Mouse (Mus musculus) CD4-positive, CD25-positive, alpha-beta regulatory T cell, adult 4 months (primary cell): ENCODE data around the gene Gabrb3. TPM values are rescaled to one million over a fixed set of nuclear protein-coding genes. Genes with fewer than 3 reads are reported as not detected.

Experiments
- ATAC-seq: one replicate; pipeline ENCODE4 v1.8.0; 2017
- polyA plus RNA-seq, 2 experiments: library from polyadenylated mRNA; unstranded; fragments of 100-300 nt; shearing (Covaris generic); gene quantifications; one replicate each; pipeline ENCODE4 v1.2.1; 2017

The Gabrb3 gene
- not detected for polyA plus RNA-seq

GRCm38 (mm10) chr7:57419392-57419791, at the start of gene Gabrb3:
Gene Gabrb3, plus strand, starts transcription at chr7:57419692.
- no peak for ATAC-seq

GRCm38 (mm10) chr7:57384112-57384511, 35.4 kb upstream of the Gabrb3 start:
- ATAC-seq, result no peak

- ATAC-seq, result no peak
These were observed 32.8 kb upstream of the Gabrb3 start, which contains the start of gene Gabrg3 for GRCm38 (mm10) chr7:57386517-57387340. Gene Gabrg3, minus strand, starts transcription at chr7:57387188.

- no peak for ATAC-seq
These were observed 32.2 kb upstream of the Gabrb3 start for GRCm38 (mm10) chr7:57387341-57387654.

GRCm38 (mm10) chr7:57390046-57390445, 29.4 kb upstream of the Gabrb3 start:
- ATAC-seq, result no peak

GRCm38 (mm10) chr7:57393551-57393950, 25.9 kb upstream of the Gabrb3 start:
- no peak for ATAC-seq

GRCm38 (mm10) chr7:57411163-57411562, 8.3 kb upstream of the Gabrb3 start:
- ATAC-seq, result no peak

- no peak for ATAC-seq
These were observed 6.6 kb upstream of the Gabrb3 start for GRCm38 (mm10) chr7:57412896-57413295.

GRCm38 (mm10) chr7:57421044-57421443, 1.6 kb downstream of the Gabrb3 start:
- ATAC-seq, result no peak

- no peak for ATAC-seq
These were observed 3.2 kb downstream of the Gabrb3 start for GRCm38 (mm10) chr7:57422675-57423074.

- no peak for ATAC-seq
These were observed 28.7 kb downstream of the Gabrb3 start for GRCm38 (mm10) chr7:57448239-57448638.

- no peak for ATAC-seq
These were observed 40.9 kb downstream of the Gabrb3 start for GRCm38 (mm10) chr7:57460354-57460753.

GRCm38 (mm10) chr7:57471316-57471715, 51.8 kb downstream of the Gabrb3 start:
- ATAC-seq, result no peak

- ATAC-seq, result no peak
These were observed 54.5 kb downstream of the Gabrb3 start for GRCm38 (mm10) chr7:57473811-57474525.

GRCm38 (mm10) chr7:57482896-57483295, 63.4 kb downstream of the Gabrb3 start:
- ATAC-seq, result no peak

- ATAC-seq, result no peak
These were observed 67.4 kb downstream of the Gabrb3 start for GRCm38 (mm10) chr7:57486907-57487306.

GRCm38 (mm10) chr7:57491795-57492194, 72.3 kb downstream of the Gabrb3 start:
- no peak for ATAC-seq

- ATAC-seq, result no peak
These were observed 83.3 kb downstream of the Gabrb3 start for GRCm38 (mm10) chr7:57502809-57503208.

- no peak for ATAC-seq
These were observed 89.6 kb downstream of the Gabrb3 start for GRCm38 (mm10) chr7:57508860-57509632.

GRCm38 (mm10) chr7:57509681-57510141, 90.2 kb downstream of the Gabrb3 start, which contains the start of gene Gabra5:
Gene Gabra5, minus strand, starts transcription at chr7:57510059.
- ATAC-seq, result no peak

GRCm38 (mm10) chr7:57512955-57513354, 93.5 kb downstream of the Gabrb3 start:
- no peak for ATAC-seq

- ATAC-seq, result no peak
These were observed 110.0 kb downstream of the Gabrb3 start for GRCm38 (mm10) chr7:57529451-57529850.

GRCm38 (mm10) chr7:57529954-57530353, 110.5 kb downstream of the Gabrb3 start:
- ATAC-seq, result no peak
